Mouse (Mus musculus): ENCODE results near the gene Barx1. TPM values are rescaled to one million over a fixed set of nuclear protein-coding genes. Genes with fewer than 3 reads are reported as not detected.

Barx1 gene
- polyA plus RNA-seq, 1 experiment from 2014 or later: not detected

GRCm38 (mm10) chr13:48658588-48659253, 4.1 kb upstream of the Barx1 start:
- Histone ChIP-seq H3K4me2 (ENCODE audit: low read depth, low read length) (no peak overlapping the region), H3K27me3 (ENCODE audit: control insufficient read depth, insufficient read depth, low read length) (peaks cover 47% of the 10 kb centered on the region), H3K4me1 (ENCODE audit: control insufficient read depth, insufficient read depth, low read length) (0 out of 2 replicates have a peak, but pooled peaks cover 3% of the 10 kb centered on the region), H3K27ac (ENCODE audit: low read depth, low read length) (no peak overlapping the region), H3K4me3 (ENCODE audit: low read depth, low read length) (no peak overlapping the region), H3K9ac (replicated peaks; ENCODE audit: low read depth, low read length) (no peak overlapping the region), H3K36me3 (ENCODE audit: control insufficient read depth, insufficient read depth, low read length) (no peaks in the 10 kb centered on the region), H3K9me3 (ENCODE audit: control insufficient read depth, low read length) (no peaks in the 10 kb centered on the region)
- ATAC-seq (ENCODE audit: low read depth): no peak
- WGBS: 1% methylated on average over 33 of the region's 33 CpGs

DNA sequence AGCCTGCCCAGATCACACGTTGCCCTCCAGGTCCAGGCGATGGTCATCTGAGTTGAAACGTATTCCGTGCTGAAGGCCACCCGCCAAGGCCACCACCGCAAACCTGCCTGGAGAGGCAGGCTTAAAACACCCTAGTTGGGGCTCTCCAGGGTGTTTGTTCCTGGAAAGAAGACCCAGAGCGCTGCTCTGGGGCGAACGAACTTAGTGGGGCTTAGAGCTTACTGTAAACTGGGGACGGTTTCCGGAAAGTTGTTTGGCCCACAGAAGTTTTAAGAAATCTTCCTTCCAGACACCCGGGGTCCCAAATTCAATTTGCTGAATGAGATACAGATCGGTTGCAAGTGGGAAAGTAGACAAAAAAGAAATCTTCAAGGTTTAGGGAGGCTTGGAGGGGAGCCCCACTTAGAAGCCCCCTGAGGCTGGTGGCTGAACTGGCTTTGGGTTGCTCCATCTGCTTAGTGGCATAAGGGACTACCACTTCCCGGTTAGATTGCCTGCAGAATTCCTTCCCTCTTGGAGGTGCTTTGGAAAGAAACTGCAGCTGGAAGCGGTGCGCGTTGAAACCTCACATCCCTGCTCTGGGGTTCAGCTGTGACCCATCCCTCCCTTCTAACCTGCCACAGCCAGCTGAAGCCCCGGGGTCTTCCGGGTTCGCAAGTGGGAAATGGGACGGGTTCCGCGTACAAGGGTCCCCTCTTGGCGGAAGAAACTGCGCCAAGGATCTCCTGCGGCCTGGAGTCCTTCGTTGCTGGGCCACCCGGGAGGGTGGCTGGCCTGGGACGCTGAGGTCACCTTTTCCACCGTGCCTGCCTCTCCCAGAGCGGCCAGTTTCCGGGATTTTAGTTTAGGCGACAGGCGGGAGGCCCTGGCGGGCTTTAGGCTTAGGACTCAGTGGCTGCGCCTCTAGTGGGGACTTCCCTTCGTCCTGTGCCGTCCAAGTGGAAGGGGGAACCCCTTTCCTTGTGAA, 3.3 kb upstream of the Barx1 start:
- no peak for ATAC-seq (ENCODE audit: low read depth)
- Histone ChIP-seq H3K4me1 (ENCODE audit: control insufficient read depth, insufficient read depth, low read length) (0 out of 2 replicates have a peak, but pooled peaks cover 3% of the 10 kb centered on the region), H3K4me3 (ENCODE audit: low read depth, low read length) (no peak overlapping the region), H3K36me3 (ENCODE audit: control insufficient read depth, insufficient read depth, low read length) (no peaks in the 10 kb centered on the region), H3K9me3 (ENCODE audit: control insufficient read depth, low read length) (no peaks in the 10 kb centered on the region), H3K4me2 (ENCODE audit: low read depth, low read length) (no peak overlapping the region), H3K9ac (replicated peaks; ENCODE audit: low read depth, low read length) (no peak overlapping the region), H3K27me3 (ENCODE audit: control insufficient read depth, insufficient read depth, low read length) (peaks cover 54% of the 10 kb centered on the region), H3K27ac (ENCODE audit: low read depth, low read length) (no peak overlapping the region)
- WGBS: under 1% methylated on average over 37 of the region's 38 CpGs

DNA sequence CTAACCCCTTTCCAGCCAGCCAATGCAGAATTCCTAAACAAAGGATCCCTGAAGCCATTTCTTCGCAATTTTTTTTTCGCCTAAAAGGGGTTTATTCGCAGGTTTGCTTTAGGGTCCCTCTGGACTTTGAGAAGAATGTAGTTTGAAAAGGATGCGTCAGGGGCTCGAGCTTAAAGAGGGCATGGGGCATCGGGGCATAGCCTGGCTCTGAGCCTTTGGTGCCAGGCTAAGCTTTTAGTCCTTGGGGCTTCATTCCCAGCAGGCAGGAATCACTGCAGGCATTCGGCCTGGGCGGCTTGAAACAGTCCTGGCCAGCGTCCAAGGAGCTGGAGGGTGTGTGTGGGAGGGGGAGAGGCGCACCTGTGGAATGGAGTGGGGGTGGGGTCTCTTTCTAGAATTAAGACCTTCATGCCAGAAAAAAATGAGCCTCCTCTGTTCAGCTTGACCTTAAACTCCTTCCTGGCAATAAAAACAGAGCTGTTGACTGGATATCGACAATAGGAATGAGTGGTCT, 2.5 kb upstream of the Barx1 start:
- Histone ChIP-seq H3K4me1 (ENCODE audit: control insufficient read depth, insufficient read depth, low read length) (0 out of 2 replicates have a peak, but pooled peaks cover 3% of the 10 kb centered on the region), H3K27me3 (ENCODE audit: control insufficient read depth, insufficient read depth, low read length) (peaks cover 58% of the 10 kb centered on the region), H3K36me3 (ENCODE audit: control insufficient read depth, insufficient read depth, low read length) (no peaks in the 10 kb centered on the region), H3K4me3 (ENCODE audit: low read depth, low read length) (no peak overlapping the region), H3K9ac (replicated peaks; ENCODE audit: low read depth, low read length) (no peak overlapping the region), H3K9me3 (ENCODE audit: control insufficient read depth, low read length) (no peaks in the 10 kb centered on the region), H3K4me2 (ENCODE audit: low read depth, low read length) (no peak overlapping the region), H3K27ac (ENCODE audit: low read depth, low read length) (no peak overlapping the region)
- WGBS: 2% methylated on average over 11 of the region's 11 CpGs
- ATAC-seq (ENCODE audit: low read depth): no peak

GRCm38 (mm10) chr13:48660741-48661140, 2.1 kb upstream of the Barx1 start:
- WGBS: 12% methylated on average over 6 of the region's 6 CpGs

DNA sequence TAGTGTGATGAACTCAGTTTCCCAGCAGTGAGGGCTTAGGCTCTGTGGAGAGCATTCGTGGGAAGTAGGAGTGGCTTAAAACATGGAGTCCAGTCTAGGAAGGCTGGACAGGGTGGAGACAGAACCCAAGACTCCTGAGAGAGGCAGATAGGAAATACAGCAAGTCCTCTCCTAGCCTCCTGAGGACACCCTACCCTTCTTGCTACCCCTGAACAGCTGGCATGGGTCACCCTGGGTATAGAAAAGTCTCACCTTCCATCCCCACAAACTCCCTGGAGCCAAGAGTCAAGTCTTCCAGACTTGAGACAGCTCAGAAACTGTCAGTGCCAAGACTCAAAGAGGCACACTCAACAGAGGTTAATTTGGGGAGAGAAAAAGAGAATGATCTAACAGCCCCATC, 1.2 kb upstream of the Barx1 start:
- no peak for ATAC-seq (ENCODE audit: low read depth)
- Histone ChIP-seq H3K9me3 (ENCODE audit: control insufficient read depth, low read length) (no peaks in the 10 kb centered on the region), H3K4me1 (ENCODE audit: control insufficient read depth, insufficient read depth, low read length) (0 out of 2 replicates have a peak, but pooled peaks cover 3% of the 10 kb centered on the region), H3K9ac (replicated peaks; ENCODE audit: low read depth, low read length) (no peak overlapping the region), H3K36me3 (ENCODE audit: control insufficient read depth, insufficient read depth, low read length) (no peaks in the 10 kb centered on the region), H3K27me3 (ENCODE audit: control insufficient read depth, insufficient read depth, low read length) (peaks cover 58% of the 10 kb centered on the region), H3K4me3 (ENCODE audit: low read depth, low read length) (no peak overlapping the region), H3K4me2 (ENCODE audit: low read depth, low read length) (no peak overlapping the region), H3K27ac (ENCODE audit: low read depth, low read length) (no peak overlapping the region)
- WGBS: 0% methylated on average over 1 of the region's 1 CpGs

More at GRCm38 (mm10) chr13:48660741-48661140, 2.1 kb upstream of the Barx1 start:
- Histone ChIP-seq H3K4me2 (ENCODE audit: low read depth, low read length) (no peak overlapping the region), H3K27me3 (ENCODE audit: control insufficient read depth, insufficient read depth, low read length) (peaks cover 58% of the 10 kb centered on the region), H3K4me3 (ENCODE audit: low read depth, low read length) (no peak overlapping the region), H3K9ac (replicated peaks; ENCODE audit: low read depth, low read length) (no peak overlapping the region), H3K27ac (ENCODE audit: low read depth, low read length) (no peak overlapping the region), H3K36me3 (ENCODE audit: control insufficient read depth, insufficient read depth, low read length) (no peaks in the 10 kb centered on the region), H3K4me1 (ENCODE audit: control insufficient read depth, insufficient read depth, low read length) (0 out of 2 replicates have a peak, but pooled peaks cover 3% of the 10 kb centered on the region), H3K9me3 (ENCODE audit: control insufficient read depth, low read length) (no peaks in the 10 kb centered on the region)
- no peak for ATAC-seq (ENCODE audit: low read depth)

DNA sequence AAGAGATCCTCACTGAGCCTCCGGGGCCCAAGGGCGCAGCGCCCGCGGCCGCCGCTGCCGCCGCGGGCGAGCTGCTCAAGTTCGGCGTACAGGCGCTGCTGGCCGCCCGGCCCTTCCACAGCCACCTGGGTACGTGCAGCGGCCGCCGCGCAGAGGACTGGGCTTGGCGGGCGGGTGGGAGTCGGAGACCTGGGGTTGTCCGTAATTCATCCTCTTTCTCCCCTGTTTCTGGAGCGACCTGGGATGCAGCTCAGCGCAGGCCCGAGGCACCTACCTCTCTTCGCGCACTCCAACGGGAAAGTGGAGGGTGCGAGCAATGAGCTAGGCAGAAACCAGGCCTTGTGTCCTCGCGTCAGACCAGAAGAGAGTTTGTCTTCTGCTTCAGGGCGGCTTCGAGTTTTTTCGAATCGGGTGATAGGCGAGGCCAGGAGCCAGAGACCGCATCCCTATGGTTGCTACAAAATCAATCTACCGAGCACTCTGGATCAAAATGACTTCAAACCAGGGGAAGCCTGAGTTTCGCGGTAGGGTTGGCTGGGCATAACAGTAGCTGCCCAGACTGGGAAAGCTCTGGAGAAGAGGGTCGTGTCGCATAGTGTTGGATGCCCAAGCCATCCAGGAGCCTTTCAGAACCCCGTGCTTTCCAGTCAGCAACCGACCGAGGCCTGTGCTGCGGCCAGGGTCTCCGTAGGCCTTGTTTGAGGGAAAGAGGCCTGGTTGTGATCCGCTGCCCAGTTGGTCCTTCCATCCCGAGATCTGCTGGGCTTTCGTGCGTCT, 601 bp downstream of the Barx1 start:
- peaks cover 50% of the 10 kb centered on the region for H3K27me3 ChIP-seq (ENCODE audit: control insufficient read depth, insufficient read depth, low read length)
- H3K9ac ChIP-seq (replicated peaks; ENCODE audit: low read depth, low read length): 0 out of 2 replicates have a peak overlapping the region, but pooled peaks have one; percentile 21
- no peaks in the 10 kb centered on the region for H3K36me3 ChIP-seq (ENCODE audit: control insufficient read depth, insufficient read depth, low read length)
- no peaks in the 10 kb centered on the region for H3K9me3 ChIP-seq (ENCODE audit: control insufficient read depth, low read length)
- H3K4me2 ChIP-seq (ENCODE audit: low read depth, low read length): peak overlapping the region; percentile 44
- 0 out of 2 replicates have a peak, but pooled peaks cover 3% of the 10 kb centered on the region for H3K4me1 ChIP-seq (ENCODE audit: control insufficient read depth, insufficient read depth, low read length)
- 2% methylated on average over 53 of the region's 54 CpGs for WGBS
- H3K27ac ChIP-seq (ENCODE audit: low read depth, low read length): no peak overlapping the region
- no peak for ATAC-seq (ENCODE audit: low read depth)
- peak overlapping the region; percentile 24 for H3K4me3 ChIP-seq (ENCODE audit: low read depth, low read length)

DNA sequence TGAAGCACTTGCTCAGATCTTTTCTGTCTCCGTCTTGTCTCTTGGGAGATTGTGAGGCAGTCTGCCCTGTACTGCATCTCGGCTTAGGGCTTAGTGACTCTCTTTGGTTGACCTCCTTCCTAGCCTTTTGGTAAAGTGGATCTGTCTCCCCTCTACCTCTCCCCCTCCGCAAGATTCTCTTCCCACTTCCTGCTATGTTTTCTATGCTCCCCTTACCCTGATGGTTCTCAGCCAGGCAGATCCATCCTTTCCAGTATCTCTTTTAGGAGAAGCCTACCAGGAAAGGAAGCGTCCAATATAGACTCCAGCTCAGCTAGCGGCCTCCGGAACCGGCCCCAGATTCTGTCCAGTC, 1.2 kb downstream of the Barx1 start:
- Histone ChIP-seq H3K36me3 (ENCODE audit: control insufficient read depth, insufficient read depth, low read length) (no peaks in the 10 kb centered on the region), H3K4me2 (ENCODE audit: low read depth, low read length) (no peak overlapping the region), H3K27me3 (ENCODE audit: control insufficient read depth, insufficient read depth, low read length) (peaks cover 50% of the 10 kb centered on the region), H3K4me3 (ENCODE audit: low read depth, low read length) (no peak overlapping the region), H3K4me1 (ENCODE audit: control insufficient read depth, insufficient read depth, low read length) (peaks cover 6% of the 10 kb centered on the region; the same call in 1 of the 2 replicates), H3K9me3 (ENCODE audit: control insufficient read depth, low read length) (no peaks in the 10 kb centered on the region), H3K27ac (ENCODE audit: low read depth, low read length) (no peak overlapping the region), H3K9ac (replicated peaks; ENCODE audit: low read depth, low read length) (no peak overlapping the region)
- ATAC-seq (ENCODE audit: low read depth): no peak
- 6% methylated on average over 7 of the region's 7 CpGs for WGBS

GRCm38 (mm10) chr13:48664916-48665655, 2.3 kb downstream of the Barx1 start:
- no peak overlapping the region for H3K4me3 ChIP-seq (ENCODE audit: low read depth, low read length)
- WGBS: 1% methylated on average over 39 of the region's 39 CpGs
- no peak overlapping the region for H3K27ac ChIP-seq (ENCODE audit: low read depth, low read length)
- peaks cover 7% of the 10 kb centered on the region; the same call in 1 of the 2 replicates for H3K4me1 ChIP-seq (ENCODE audit: control insufficient read depth, insufficient read depth, low read length)
- no peak overlapping the region for H3K9ac ChIP-seq (replicated peaks; ENCODE audit: low read depth, low read length)
- no peaks in the 10 kb centered on the region for H3K9me3 ChIP-seq (ENCODE audit: control insufficient read depth, low read length)
- no peak overlapping the region for H3K4me2 ChIP-seq (ENCODE audit: low read depth, low read length)
- H3K36me3 ChIP-seq (ENCODE audit: control insufficient read depth, insufficient read depth, low read length): no peaks in the 10 kb centered on the region
- peaks cover 53% of the 10 kb centered on the region for H3K27me3 ChIP-seq (ENCODE audit: control insufficient read depth, insufficient read depth, low read length)
- ATAC-seq (ENCODE audit: low read depth): no peak
